Mouse (Mus musculus): ENCODE measurements around the gene Hif1an. TPM values are rescaled to one million over a fixed set of nuclear protein-coding genes. Genes with fewer than 3 reads are reported as not detected.
A peak's percentile ranks its signal among the peaks of the same experiment; 100 is the strongest.

The Hif1an gene
- total and polyA plus RNA-seq, 2 experiments: 8.8 to 10.6 TPM

- Histone ChIP-seq H3K27me3 (ENCODE audit: control insufficient read depth, insufficient read depth, low read length) (no peaks in the 10 kb centered on the region), H3K27ac (replicated peaks; ENCODE audit: insufficient read depth, low read depth, low read length) (no peak overlapping the region), H3K4me1 (ENCODE audit: control insufficient read depth, insufficient read depth, low read length) (no peaks in the 10 kb centered on the region), H3K79me2 (ENCODE audit: control insufficient read depth, insufficient read depth, low read length) (no peaks in the 10 kb centered on the region), H3K9ac (ENCODE audit: low read depth, low read length) (no peak overlapping the region), H3K4me3 (ENCODE audit: insufficient read depth, low read depth, low read length) (no peak overlapping the region), H3K36me3 (ENCODE audit: control insufficient read depth, insufficient read depth, low read length) (peaks cover 7% of the 10 kb centered on the region; the same call in 1 of the 2 replicates)
- peak; percentile 61 for DNase-seq (ENCODE audit: extremely low read depth, low read depth, low spot score)
- 39% methylated on average over 8 of the region's 8 CpGs for WGBS
- TF ChIP-seq CTCF (IDR thresholded peaks at IDR 0.05; ENCODE audit: low read depth, low read length) (no peak), POLR2A (IDR thresholded peaks at IDR 0.05; ENCODE audit: extremely low read depth, insufficient read depth, low read length) (no peak)
Measured at GRCm38 (mm10) chr19:44537416-44537815, 25.2 kb upstream of the Hif1an start.

GRCm38 (mm10) chr19:44542694-44543178, 19.9 kb upstream of the Hif1an start:
- Histone ChIP-seq H3K9ac (ENCODE audit: low read depth, low read length) (no peak overlapping the region), H3K27me3 (ENCODE audit: control insufficient read depth, insufficient read depth, low read length) (no peaks in the 10 kb centered on the region), H3K4me1 (ENCODE audit: control insufficient read depth, insufficient read depth, low read length) (peaks cover 6% of the 10 kb centered on the region; the same call in 1 of the 2 replicates), H3K79me2 (ENCODE audit: control insufficient read depth, insufficient read depth, low read length) (no peaks in the 10 kb centered on the region), H3K4me3 (ENCODE audit: insufficient read depth, low read depth, low read length) (no peak overlapping the region), H3K27ac (replicated peaks; ENCODE audit: insufficient read depth, low read depth, low read length) (no peak overlapping the region), H3K36me3 (ENCODE audit: control insufficient read depth, insufficient read depth, low read length) (no peaks in the 10 kb centered on the region; the same call in 1 of the 2 replicates)
- 33% methylated on average over 8 of the region's 8 CpGs for WGBS
- DNase-seq (ENCODE audit: extremely low read depth, low read depth, low spot score): peak; percentile 94
- TF ChIP-seq CTCF (IDR thresholded peaks at IDR 0.05; ENCODE audit: low read depth, low read length): no peak
- no peak for TF ChIP-seq POLR2A (IDR thresholded peaks at IDR 0.05; ENCODE audit: extremely low read depth, insufficient read depth, low read length)

GRCm38 (mm10) chr19:44544372-44544771, 18.3 kb upstream of the Hif1an start:
- no peaks in the 10 kb centered on the region for H3K27me3 ChIP-seq (ENCODE audit: control insufficient read depth, insufficient read depth, low read length)
- no peaks in the 10 kb centered on the region for H3K79me2 ChIP-seq (ENCODE audit: control insufficient read depth, insufficient read depth, low read length)
- H3K36me3 ChIP-seq (ENCODE audit: control insufficient read depth, insufficient read depth, low read length): peaks cover 4% of the 10 kb centered on the region; the same call in 1 of the 2 replicates
- H3K9ac ChIP-seq (ENCODE audit: low read depth, low read length): no peak overlapping the region
- no peak overlapping the region for H3K27ac ChIP-seq (replicated peaks; ENCODE audit: insufficient read depth, low read depth, low read length)
- no peak for DNase-seq (ENCODE audit: extremely low read depth, low read depth, low spot score)
- 68% methylated on average over 10 of the region's 10 CpGs for WGBS
- H3K4me1 ChIP-seq (ENCODE audit: control insufficient read depth, insufficient read depth, low read length): peaks cover 6% of the 10 kb centered on the region; the same call in 1 of the 2 replicates
- no peak overlapping the region for H3K4me3 ChIP-seq (ENCODE audit: insufficient read depth, low read depth, low read length)
- no peak for TF ChIP-seq POLR2A (IDR thresholded peaks at IDR 0.05; ENCODE audit: extremely low read depth, insufficient read depth, low read length)
- TF ChIP-seq CTCF (IDR thresholded peaks at IDR 0.05; ENCODE audit: low read depth, low read length): no peak

- peak; percentile 76 for DNase-seq (ENCODE audit: extremely low read depth, low read depth, low spot score)
- Histone ChIP-seq H3K4me1 (ENCODE audit: control insufficient read depth, insufficient read depth, low read length) (peaks cover 6% of the 10 kb centered on the region; the same call in 1 of the 2 replicates), H3K79me2 (ENCODE audit: control insufficient read depth, insufficient read depth, low read length) (no peaks in the 10 kb centered on the region), H3K4me3 (ENCODE audit: insufficient read depth, low read depth, low read length) (no peak overlapping the region), H3K36me3 (ENCODE audit: control insufficient read depth, insufficient read depth, low read length) (peaks cover 5% of the 10 kb centered on the region; the same call in 1 of the 2 replicates), H3K27me3 (ENCODE audit: control insufficient read depth, insufficient read depth, low read length) (no peaks in the 10 kb centered on the region), H3K9ac (ENCODE audit: low read depth, low read length) (no peak overlapping the region), H3K27ac (replicated peaks; ENCODE audit: insufficient read depth, low read depth, low read length) (no peak overlapping the region)
- TF ChIP-seq POLR2A (IDR thresholded peaks at IDR 0.05; ENCODE audit: extremely low read depth, insufficient read depth, low read length) (no peak), CTCF (IDR thresholded peaks at IDR 0.05; ENCODE audit: low read depth, low read length) (peak; percentile 88)
- 2% methylated on average over 13 of the region's 13 CpGs for WGBS
Measured at GRCm38 (mm10) chr19:44544775-44545174, 17.9 kb upstream of the Hif1an start.

- peak within 1 kb of the TSS; percentile 78 for H3K4me3 ChIP-seq (ENCODE audit: insufficient read depth, low read depth, low read length)
- H3K79me2 ChIP-seq (ENCODE audit: control insufficient read depth, insufficient read depth, low read length): no peaks in the 10 kb centered on the region
- peaks cover 12% of the 10 kb centered on the region for H3K36me3 ChIP-seq (ENCODE audit: control insufficient read depth, insufficient read depth, low read length)
- TF ChIP-seq POLR2A (IDR thresholded peaks at IDR 0.05; ENCODE audit: extremely low read depth, insufficient read depth, low read length) (0 out of 2 replicates have a peak, but pooled peaks have one; percentile 22), CTCF (IDR thresholded peaks at IDR 0.05; ENCODE audit: low read depth, low read length) (no peak)
- WGBS: under 1% methylated on average over 47 of the region's 47 CpGs
- peaks cover 6% of the 10 kb centered on the region; the same call in 1 of the 2 replicates for H3K4me1 ChIP-seq (ENCODE audit: control insufficient read depth, insufficient read depth, low read length)
- no peaks in the 10 kb centered on the region for H3K27me3 ChIP-seq (ENCODE audit: control insufficient read depth, insufficient read depth, low read length)
- peak; percentile 59 for DNase-seq (ENCODE audit: extremely low read depth, low read depth, low spot score)
- peak within 1 kb of the TSS; percentile 57 for H3K27ac ChIP-seq (replicated peaks; ENCODE audit: insufficient read depth, low read depth, low read length)
- peak within 1 kb of the TSS; percentile 91 for H3K9ac ChIP-seq (ENCODE audit: low read depth, low read length)
Measured at GRCm38 (mm10) chr19:44545321-44546041, 17.2 kb upstream of the Hif1an start, which contains the start of gene Sec31b. Gene Sec31b, minus strand, starts transcription at chr19:44545864.
